Mouse (Mus musculus) midbrain, postnatal 0 days (tissue): ENCODE data around the gene Vmn2r93. TPM values are rescaled to one million over a fixed set of nuclear protein-coding genes. Genes with fewer than 3 reads are reported as not detected.

Experiments used
- ATAC-seq: fragments of 200-750 bp; cut with Nextera tagmentation; 2 replicates; pipeline ENCODE4 v1.8.0; 2017; ENCODE audit warnings: moderate number of reproducible peaks, mild to moderate bottlenecking, moderate TSS enrichment, moderate library complexity; ENCODE audit not compliant: low FRiP score
- DNase-seq: peaks from one replicate; pipeline ENCODE4 v3.0.0-alpha.2; 2015; ENCODE audit warnings: low spot score
- H3K27ac ChIP-seq: fragments of 300-500 bp; sonication (generic); 2 replicates; pipeline ENCODE4 v1.5.1; 2014; ENCODE audit warnings: low read depth, mild to moderate bottlenecking, low read length, mixed read lengths
- H3K27me3 ChIP-seq: fragments of 300-500 bp; sonication (generic); 2 replicates; pipeline ENCODE4 v1.6.1; 2014; ENCODE audit warnings: low read length, control low read depth, mixed read lengths; ENCODE audit not compliant: insufficient read depth
- H3K36me3 ChIP-seq: fragments of 300-500 bp; sonication (generic); 2 replicates; pipeline ENCODE4 v1.6.1; 2014; ENCODE audit warnings: low read length, control low read depth, mixed read lengths; ENCODE audit not compliant: insufficient read depth
- H3K4me1 ChIP-seq: fragments of 300-500 bp; sonication (generic); 2 replicates; pipeline ENCODE4 v1.6.1; 2014; ENCODE audit warnings: mild to moderate bottlenecking, control low read depth, antibody characterized with exemption, low read length, mixed read lengths; ENCODE audit not compliant: insufficient read depth
- H3K4me2 ChIP-seq: fragments of 300-500 bp; sonication (generic); 2 replicates; pipeline ENCODE4 v1.6.1; 2014; ENCODE audit warnings: low read depth, mild to moderate bottlenecking, low read length, mixed read lengths; ENCODE audit not compliant: poor library complexity, severe bottlenecking
- H3K4me3 ChIP-seq: fragments of 300-500 bp; sonication (generic); 2 replicates; pipeline ENCODE4 v1.5.1; 2014; ENCODE audit warnings: low read depth, mild to moderate bottlenecking, low read length, moderate library complexity
- H3K9ac ChIP-seq: fragments of 300-500 bp; sonication (generic); replicated peaks from 2 replicates; pipeline ENCODE4 v1.6.1; 2014; ENCODE audit warnings: mild to moderate bottlenecking, low read length, moderate library complexity, mixed read lengths; ENCODE audit not compliant: poor library complexity, severe bottlenecking
- H3K9me3 ChIP-seq: fragments of 300-500 bp; sonication (generic); 2 replicates; pipeline ENCODE4 v1.6.1; 2016; ENCODE audit warnings: low read length, control low read depth
- CTCF ChIP-seq: IDR thresholded peaks from 2 replicates; pipeline ENCODE4 v1.5.1; 2016; ENCODE audit warnings: antibody characterized with exemption, mild to moderate bottlenecking
- WGBS: fragments of 180-500 bp; shearing (Covaris S2); extraction: QIAGEN DNeasy Blood & Tissue Kit; methylation state at CpG from one replicate; pipeline ENCODE4 v1.1.7; 2014; 5-methylcytosine and 5-hydroxymethylcytosine counted together
- polyA plus RNA-seq: library from polyadenylated mRNA; unstranded; fragments of >200 nt; fragmentation: Nextera tagmentation; extraction: Ambion mirVana; gene quantifications from 2 replicates; pipeline ENCODE4 v1.2.1, GENCODE M21; 2015
- total RNA-seq: library from RNA; depleted of rRNA; stranded (reverse); fragments of >200 nt; gene quantifications from 2 replicates; pipeline ENCODE4 v1.2.3, GENCODE M21; 2014; rRNA removed

Gene Vmn2r93
- total RNA-seq (not detected in 2 replicates), polyA plus RNA-seq (not detected in 2 replicates)

- no peaks in the 10 kb centered on the region for H3K36me3 ChIP-seq
- 48% methylated on average over 1 of the region's 1 CpGs for WGBS
Measured at GRCm38 (mm10) chr17:18297799-18298198, at the start of gene Vmn2r93. Vmn2r93 (plus strand) TSS chr17:18298099.

GRCm38 (mm10) chr17:18277656-18278055 lies 20.2 kb upstream of the Vmn2r93 start, which contains the start of gene Vmn2r94:
Vmn2r94 (minus strand) TSS chr17:18277756.
- no peaks in the 10 kb centered on the region for H3K4me1 ChIP-seq
- H3K9me3 ChIP-seq: peaks cover 15% of the 10 kb centered on the region
- H3K4me3 ChIP-seq: no peak within 1 kb of the TSS
- H3K27ac ChIP-seq: no peak within 1 kb of the TSS
- no peak within 1 kb of the TSS for H3K9ac ChIP-seq
- no peak for ATAC-seq
- H3K4me2 ChIP-seq: no peak within 1 kb of the TSS
- H3K27me3 ChIP-seq: no peaks in the 10 kb centered on the region
- no peak for DNase-seq
- WGBS: 59% methylated on average over 2 of the region's 2 CpGs
- no peak for TF ChIP-seq CTCF
- H3K36me3 ChIP-seq: no peaks in the 10 kb centered on the region

More at GRCm38 (mm10) chr17:18297799-18298198, at the start of gene Vmn2r93:
- DNase-seq (no peak), ATAC-seq (no peak)
- Histone ChIP-seq H3K4me2 (no peak within 1 kb of the TSS), H3K4me3 (no peak within 1 kb of the TSS), H3K27me3 (no peaks in the 10 kb centered on the region), H3K9ac (no peak within 1 kb of the TSS), H3K27ac (no peak within 1 kb of the TSS), H3K4me1 (no peaks in the 10 kb centered on the region), H3K9me3 (no peaks in the 10 kb centered on the region)
- no peak for TF ChIP-seq CTCF

GRCm38 (mm10) chr17:18323031-18323430 lies 25.1 kb downstream of the Vmn2r93 start:
- H3K4me2 ChIP-seq: no peak overlapping the region
- DNase-seq: no peak
- TF ChIP-seq CTCF: no peak
- no peaks in the 10 kb centered on the region for H3K4me1 ChIP-seq
- no peak overlapping the region for H3K4me3 ChIP-seq
- H3K27me3 ChIP-seq: no peaks in the 10 kb centered on the region
- ATAC-seq: no peak
- WGBS: 86% methylated on average over 2 of the region's 2 CpGs
- H3K27ac ChIP-seq: no peak overlapping the region
- no peaks in the 10 kb centered on the region for H3K36me3 ChIP-seq
- H3K9me3 ChIP-seq: peaks cover 29% of the 10 kb centered on the region
- no peak overlapping the region for H3K9ac ChIP-seq

GRCm38 (mm10) chr17:18360007-18360406 lies 62.1 kb downstream of the Vmn2r93 start:
- H3K4me1 ChIP-seq: no peaks in the 10 kb centered on the region
- TF ChIP-seq CTCF: no peak
- peaks cover 11% of the 10 kb centered on the region; the same call in 1 of the 2 replicates for H3K9me3 ChIP-seq
- WGBS: 59% methylated on average over 1 of the region's 1 CpGs
- no peak overlapping the region for H3K9ac ChIP-seq
- no peaks in the 10 kb centered on the region for H3K27me3 ChIP-seq
- no peak overlapping the region for H3K4me2 ChIP-seq
- ATAC-seq (no peak), DNase-seq (no peak)
- no peaks in the 10 kb centered on the region for H3K36me3 ChIP-seq
- no peak overlapping the region for H3K4me3 ChIP-seq
- H3K27ac ChIP-seq: no peak overlapping the region

- Histone ChIP-seq H3K36me3 (no peaks in the 10 kb centered on the region), H3K4me2 (no peak overlapping the region), H3K4me1 (no peaks in the 10 kb centered on the region), H3K27me3 (no peaks in the 10 kb centered on the region), H3K9me3 (peaks cover 11% of the 10 kb centered on the region; the same call in 1 of the 2 replicates), H3K4me3 (no peak overlapping the region), H3K27ac (no peak overlapping the region), H3K9ac (no peak overlapping the region)
- no peak for ATAC-seq
- no peak for TF ChIP-seq CTCF
- no peak for DNase-seq
- 53% methylated on average over 3 of the region's 3 CpGs for WGBS
Measured at GRCm38 (mm10) chr17:18360602-18361001, 62.7 kb downstream of the Vmn2r93 start.

Other genes with a start within 250 kb of the Vmn2r93 start
- gene Vmn2r124, start 248.7 kb upstream of the Vmn2r93 start, total RNA-seq: not detected in 2 replicates
- gene Vmn2r124, start 248.7 kb upstream of the Vmn2r93 start, polyA plus RNA-seq: not detected in 2 replicates
- not detected in 2 replicates for gene Vmn2r91, start 213.1 kb upstream of the Vmn2r93 start, total RNA-seq
- gene Vmn2r91, start 213.1 kb upstream of the Vmn2r93 start, polyA plus RNA-seq: not detected in 2 replicates
- gene Vmn2r92, start 146.2 kb upstream of the Vmn2r93 start, total RNA-seq: not detected in 2 replicates
- not detected in 2 replicates for gene Vmn2r92, start 146.2 kb upstream of the Vmn2r93 start, polyA plus RNA-seq
- not detected in 2 replicates for gene Vmn2r94, start 20.3 kb upstream of the Vmn2r93 start, total RNA-seq
- not detected in 2 replicates for gene Vmn2r94, start 20.3 kb upstream of the Vmn2r93 start, polyA plus RNA-seq
- gene Vmn2r95, start 126.0 kb downstream of the Vmn2r93 start, total RNA-seq: not detected in 2 replicates
- not detected in 2 replicates for gene Vmn2r95, start 126.0 kb downstream of the Vmn2r93 start, polyA plus RNA-seq